Mouse (Mus musculus): ENCODE data around the gene Hpd. TPM values are rescaled to one million over a fixed set of nuclear protein-coding genes. Genes with fewer than 3 reads are reported as not detected.
"Not testable (repeated sequence)": the region's sequence is repeated elsewhere in the genome, so short reads cannot be mapped to it uniquely, and the experiment has no call there.

Gene Hpd
- polyA plus RNA-seq, 1 experiment from 2014 or later, result not detected

GRCm38 (mm10) chr5:123223051-123223410, 40.5 kb upstream of the Hpd start:
- ATAC-seq, result no peak
- Histone ChIP-seq H3K9me3 (ENCODE audit: low read length) (no peaks in the 10 kb centered on the region), H3K27me3 (replicated peaks; ENCODE audit: insufficient read depth, low read length) (no peaks in the 10 kb centered on the region), H3K4me1 (ENCODE audit: insufficient read depth, low read depth, low read length) (no peaks in the 10 kb centered on the region), H3K4me3 (ENCODE audit: low read depth, low read length) (no peak overlapping the region), H3K4me2 (replicated peaks; ENCODE audit: low read depth, low read length) (no peak overlapping the region), H3K36me3 (ENCODE audit: insufficient read depth, low read length) (no peaks in the 10 kb centered on the region), H3K9ac (replicated peaks; ENCODE audit: low read depth) (no peak overlapping the region), H3K27ac (ENCODE audit: low read length) (no peak overlapping the region)
- DNase-seq (ENCODE audit: low spot score), result no peak
- WGBS, result 58% methylated on average over 4 of the region's 4 CpGs
- TF ChIP-seq CTCF (IDR thresholded peaks at IDR 0.05) (no peak), EP300 (IDR thresholded peaks at IDR 0.05) (no peak)

GRCm38 (mm10) chr5:123222346-123223050, 40.0 kb upstream of the Hpd start:
- not testable (repeated sequence) for H3K27ac ChIP-seq (ENCODE audit: low read length); H3K4me2 ChIP-seq (replicated peaks; ENCODE audit: low read depth, low read length); H3K9me3 ChIP-seq (ENCODE audit: low read length); H3K27me3 ChIP-seq (replicated peaks; ENCODE audit: insufficient read depth, low read length); DNase-seq (ENCODE audit: low spot score); H3K4me3 ChIP-seq (ENCODE audit: low read depth, low read length); H3K9ac ChIP-seq (replicated peaks; ENCODE audit: low read depth); H3K4me1 ChIP-seq (ENCODE audit: insufficient read depth, low read depth, low read length); H3K36me3 ChIP-seq (ENCODE audit: insufficient read depth, low read length); ATAC-seq
- 70% methylated on average over 2 of the region's 5 CpGs for WGBS

- not testable (repeated sequence) for H3K4me3 ChIP-seq (ENCODE audit: low read depth, low read length); H3K36me3 ChIP-seq (ENCODE audit: insufficient read depth, low read length); DNase-seq (ENCODE audit: low spot score); H3K27ac ChIP-seq (ENCODE audit: low read length); H3K4me1 ChIP-seq (ENCODE audit: insufficient read depth, low read depth, low read length); H3K27me3 ChIP-seq (replicated peaks; ENCODE audit: insufficient read depth, low read length); H3K4me2 ChIP-seq (replicated peaks; ENCODE audit: low read depth, low read length); ATAC-seq; H3K9me3 ChIP-seq (ENCODE audit: low read length); H3K9ac ChIP-seq (replicated peaks; ENCODE audit: low read depth)
- WGBS, result 83% methylated on average over 7 of the region's 7 CpGs
Measured at GRCm38 (mm10) chr5:123203591-123203990, 21.1 kb upstream of the Hpd start.

- H3K4me3 ChIP-seq (ENCODE audit: low read depth, low read length); DNase-seq (ENCODE audit: low spot score); H3K4me2 ChIP-seq (replicated peaks; ENCODE audit: low read depth, low read length); H3K36me3 ChIP-seq (ENCODE audit: insufficient read depth, low read length); ATAC-seq; H3K9ac ChIP-seq (replicated peaks; ENCODE audit: low read depth); H3K9me3 ChIP-seq (ENCODE audit: low read length); H3K27me3 ChIP-seq (replicated peaks; ENCODE audit: insufficient read depth, low read length); H3K4me1 ChIP-seq (ENCODE audit: insufficient read depth, low read depth, low read length); H3K27ac ChIP-seq (ENCODE audit: low read length): not testable (repeated sequence)
- 50% methylated on average over 3 of the region's 4 CpGs for WGBS
Measured at GRCm38 (mm10) chr5:123202771-123203170, 20.2 kb upstream of the Hpd start.

GRCm38 (mm10) chr5:123201987-123202386, 19.5 kb upstream of the Hpd start:
- no peak for DNase-seq (ENCODE audit: low spot score)
- 65% methylated on average over 5 of the region's 5 CpGs for WGBS
- Histone ChIP-seq H3K4me3 (ENCODE audit: low read depth, low read length) (no peak overlapping the region), H3K36me3 (ENCODE audit: insufficient read depth, low read length) (no peaks in the 10 kb centered on the region), H3K9ac (replicated peaks; ENCODE audit: low read depth) (no peak overlapping the region), H3K27me3 (replicated peaks; ENCODE audit: insufficient read depth, low read length) (no peaks in the 10 kb centered on the region), H3K4me1 (ENCODE audit: insufficient read depth, low read depth, low read length) (no peaks in the 10 kb centered on the region), H3K27ac (ENCODE audit: low read length) (no peak overlapping the region), H3K4me2 (replicated peaks; ENCODE audit: low read depth, low read length) (no peak overlapping the region), H3K9me3 (ENCODE audit: low read length) (no peaks in the 10 kb centered on the region)
- ATAC-seq, result no peak
- no peak for TF ChIP-seq CTCF (IDR thresholded peaks at IDR 0.05)
- TF ChIP-seq EP300 (IDR thresholded peaks at IDR 0.05), result no peak

- H3K36me3 ChIP-seq (ENCODE audit: insufficient read depth, low read length), result no peaks in the 10 kb centered on the region
- H3K27ac ChIP-seq (ENCODE audit: low read length), result no peak overlapping the region
- ATAC-seq (no peak), DNase-seq (ENCODE audit: low spot score) (no peak)
- H3K9ac ChIP-seq (replicated peaks; ENCODE audit: low read depth), result no peak overlapping the region
- H3K27me3 ChIP-seq (replicated peaks; ENCODE audit: insufficient read depth, low read length), result no peaks in the 10 kb centered on the region
- H3K9me3 ChIP-seq (ENCODE audit: low read length), result no peaks in the 10 kb centered on the region
- no peak overlapping the region for H3K4me3 ChIP-seq (ENCODE audit: low read depth, low read length)
- H3K4me1 ChIP-seq (ENCODE audit: insufficient read depth, low read depth, low read length), result no peaks in the 10 kb centered on the region
- WGBS, result 54% methylated on average over 7 of the region's 7 CpGs
- TF ChIP-seq CTCF (IDR thresholded peaks at IDR 0.05) (no peak), EP300 (IDR thresholded peaks at IDR 0.05) (no peak)
- H3K4me2 ChIP-seq (replicated peaks; ENCODE audit: low read depth, low read length), result no peak overlapping the region
Measured at GRCm38 (mm10) chr5:123201523-123201892, 19.0 kb upstream of the Hpd start.

GRCm38 (mm10) chr5:123200816-123201522, 18.4 kb upstream of the Hpd start:
- H3K9ac ChIP-seq (replicated peaks; ENCODE audit: low read depth); H3K4me2 ChIP-seq (replicated peaks; ENCODE audit: low read depth, low read length); H3K9me3 ChIP-seq (ENCODE audit: low read length); ATAC-seq; H3K36me3 ChIP-seq (ENCODE audit: insufficient read depth, low read length); H3K4me3 ChIP-seq (ENCODE audit: low read depth, low read length); H3K27ac ChIP-seq (ENCODE audit: low read length); H3K27me3 ChIP-seq (replicated peaks; ENCODE audit: insufficient read depth, low read length); H3K4me1 ChIP-seq (ENCODE audit: insufficient read depth, low read depth, low read length); DNase-seq (ENCODE audit: low spot score): not testable (repeated sequence)
- 83% methylated on average over 5 of the region's 7 CpGs for WGBS

All from lung, postnatal 0 days (tissue).